In genomic region chr9:7221024-7221423, GRCm38 (mm10) we compare ENCODE assay signal across 12 mouse cellular contexts. TPM values are rescaled to one million over a fixed set of nuclear protein-coding genes. Genes with fewer than 3 reads are reported as not detected.
DNase-seq lines count a peak whose midpoint lies in the region; ATAC-seq and TF ChIP-seq lines count a peak whose summit lies in the region.
"Had no signal": no experiment of that assay in that cellular context is flagged by ENCODE, and none has a peak within 500 bp of the region (broad histone marks: within the 10 kb centered on the region; RNA-seq: fewer than 3 reads in every experiment).

No protein-coding gene starts in this region.

- H3K4me2 ChIP-seq in intestine, postnatal 0 days (replicated peaks; ENCODE audit: low read depth) = no peak overlapping the region
- no peak overlapping the region for H3K4me2 ChIP-seq in intestine, embryonic 15.5 days (replicated peaks)
- H3K4me2 ChIP-seq: hindbrain, embryonic 14.5 days; lung, embryonic 15.5 days had no signal

- peak; percentile 51 for TF ChIP-seq CTCF in intestine, postnatal 0 days (IDR thresholded peaks at IDR 0.05; ENCODE audit: low read depth)

- no peak overlapping the region for H3K4me3 ChIP-seq in intestine, postnatal 0 days (ENCODE audit: low read depth, low read length)
- H3K4me3 ChIP-seq in intestine, embryonic 15.5 days (replicated peaks) = no peak overlapping the region
- H3K4me3 ChIP-seq in hindbrain, embryonic 10.5 days = no peak overlapping the region
- H3K4me3 ChIP-seq: lung, embryonic 15.5 days had no signal

- no peak overlapping the region for H3K27ac ChIP-seq in intestine, postnatal 0 days (ENCODE audit: low read depth, low read length)
- no peak overlapping the region for H3K27ac ChIP-seq in intestine, embryonic 15.5 days
- no peak overlapping the region for H3K27ac ChIP-seq in hindbrain, embryonic 10.5 days
- H3K27ac ChIP-seq: hindbrain, embryonic 14.5 days; lung, embryonic 15.5 days had no signal

- H3K9ac ChIP-seq in intestine, postnatal 0 days (ENCODE audit: low read depth, low read length) = no peak overlapping the region
- no peak overlapping the region for H3K9ac ChIP-seq in intestine, embryonic 15.5 days
- H3K9ac ChIP-seq: hindbrain, embryonic 14.5 days; lung, embryonic 15.5 days had no signal

- 79% methylated on average over 5 of the region's 5 CpGs for WGBS in intestine, postnatal 0 days
- WGBS in intestine, embryonic 15.5 days = 80% methylated on average over 5 of the region's 5 CpGs
- 86% methylated on average over 5 of the region's 5 CpGs for WGBS in hindbrain, embryonic 10.5 days

- no peak for ATAC-seq in intestine, postnatal 0 days
- ATAC-seq in intestine, embryonic 15.5 days = no peak

- no peaks in the 10 kb centered on the region for H3K36me3 ChIP-seq in intestine, postnatal 0 days (ENCODE audit: control insufficient read depth, insufficient read depth)
- no peaks in the 10 kb centered on the region for H3K36me3 ChIP-seq in intestine, embryonic 15.5 days
- H3K36me3 ChIP-seq in hindbrain, embryonic 10.5 days = peaks cover 9% of the 10 kb centered on the region; the same call in 1 of the 2 replicates
- H3K36me3 ChIP-seq: lung, embryonic 15.5 days had no signal

- H3K9me3 ChIP-seq in intestine, postnatal 0 days (ENCODE audit: control insufficient read depth) = no peaks in the 10 kb centered on the region
- H3K9me3 ChIP-seq in intestine, embryonic 15.5 days = no peaks in the 10 kb centered on the region
- H3K9me3 ChIP-seq in hindbrain, embryonic 10.5 days = no peaks in the 10 kb centered on the region
- H3K9me3 ChIP-seq: lung, embryonic 15.5 days had no signal

- DNase-seq in spleen, postnatal 36 days (ENCODE audit: low spot score in 2 of 2) = peak; percentile 12 to 24
- DNase-seq in spleen, postnatal 4 days (ENCODE audit: low spot score in 2 of 2) = no peak
- peak; percentile 26 for DNase-seq in lung, postnatal 10 days
- DNase-seq in hindbrain, embryonic 10.5 days (ENCODE audit: low spot score) = no peak
- DNase-seq in c-Kit-positive CD71-positive TER-119-positive erythroid progenitor cells, embryonic 14.5 days (ENCODE audit: low spot score) = no peak
- DNase-seq in right cerebral cortex, adult 2 months (ENCODE audit: low spot score in 2 of 2) = no peak
- DNase-seq: cerebellum, adult 9-10 months had no signal

- H3K27me3 ChIP-seq in intestine, postnatal 0 days (replicated peaks; ENCODE audit: control insufficient read depth, insufficient read depth, low read length) = no peaks in the 10 kb centered on the region
- no peaks in the 10 kb centered on the region for H3K27me3 ChIP-seq in intestine, embryonic 15.5 days (replicated peaks)
- H3K27me3 ChIP-seq in hindbrain, embryonic 10.5 days (ENCODE audit: insufficient read depth, poor library complexity, severe bottlenecking) = no peaks in the 10 kb centered on the region
- H3K27me3 ChIP-seq: lung, embryonic 15.5 days had no signal

- no peaks in the 10 kb centered on the region for H3K4me1 ChIP-seq in intestine, postnatal 0 days (replicated peaks; ENCODE audit: control insufficient read depth, insufficient read depth, low read length)
- H3K4me1 ChIP-seq in intestine, embryonic 15.5 days (replicated peaks) = no peaks in the 10 kb centered on the region
- no peaks in the 10 kb centered on the region for H3K4me1 ChIP-seq in hindbrain, embryonic 10.5 days (replicated peaks)
- H3K4me1 ChIP-seq: lung, embryonic 15.5 days had no signal

RNA-seq across cellular contexts. Expression of gene Dcun1d5, which starts 36.7 kb away (rescaled TPM):
- 73.5 and 78.9 TPM in 2 replicates for polyA plus RNA-seq in intestine, postnatal 0 days (2015; fragmentation: Nextera tagmentation; extraction: Ambion mirVana)
- 107 and 123 TPM in 2 replicates for polyA plus RNA-seq in intestine, embryonic 15.5 days (2015; fragmentation: Nextera tagmentation; extraction: Ambion mirVana)
- polyA plus RNA-seq in hindbrain, embryonic 10.5 days (2016; fragmentation: Nextera tagmentation; extraction: Ambion mirVana) = 102 and 107 TPM in 2 replicates

RNA-seq across cellular contexts. Expression of gene Dync2h1, which starts 36.8 kb away (rescaled TPM):
- polyA plus RNA-seq in intestine, postnatal 0 days (2015; fragmentation: Nextera tagmentation; extraction: Ambion mirVana) = 3.1 and 4.3 TPM in 2 replicates
- 11.0 and 11.6 TPM in 2 replicates for polyA plus RNA-seq in intestine, embryonic 15.5 days (2015; fragmentation: Nextera tagmentation; extraction: Ambion mirVana)
- 20.9 and 23.1 TPM in 2 replicates for polyA plus RNA-seq in hindbrain, embryonic 10.5 days (2016; fragmentation: Nextera tagmentation; extraction: Ambion mirVana)

RNA-seq across cellular contexts. Expression of gene Mmp13, which starts 51.3 kb away (rescaled TPM):
- 1.7 and 1.9 TPM in 2 replicates for polyA plus RNA-seq in intestine, postnatal 0 days (2015; fragmentation: Nextera tagmentation; extraction: Ambion mirVana)
- polyA plus RNA-seq in intestine, embryonic 15.5 days (2015; fragmentation: Nextera tagmentation; extraction: Ambion mirVana) = 0.83 and 0.86 TPM in 2 replicates
- not detected in 2 replicates for polyA plus RNA-seq in hindbrain, embryonic 10.5 days (2016; fragmentation: Nextera tagmentation; extraction: Ambion mirVana)
- polyA plus RNA-seq: hindbrain, embryonic 14.5 days; neural tube, embryonic 14.5 days had no signal

Comparison
In these comparisons a context has a peak if more than half of its experiments do, and no peak if none do; other contexts are left out.
1. DNase-seq: peak in spleen, postnatal 36 days (2 of 2) and lung, postnatal 10 days (single experiment); none in spleen, postnatal 4 days (0 of 2), hindbrain, embryonic 10.5 days (single experiment), c-Kit-positive CD71-positive TER-119-positive erythroid progenitor cells, embryonic 14.5 days (single experiment) and right cerebral cortex, adult 2 months (0 of 2).